Mouse (Mus musculus) limb, embryonic 15.5 days (tissue): Measurements from ENCODE around the gene Slc6a12. TPM values are rescaled to one million over a fixed set of nuclear protein-coding genes. Genes with fewer than 3 reads are reported as not detected.

Experiments
- ATAC-seq: fragments of 200-750 bp; cut with Nextera tagmentation; 2 replicates; pipeline ENCODE4 v1.8.0; 2017; ENCODE audit warnings: low read depth, moderate TSS enrichment; ENCODE audit not compliant: insufficient number of reproducible peaks, low FRiP score, low TSS enrichment
- H3K27ac ChIP-seq: fragments of 300-500 bp; sonication (generic); 2 replicates; pipeline ENCODE4 v1.5.1; 2015; ENCODE audit warnings: moderate library complexity, mild to moderate bottlenecking, inconsistent platforms
- H3K27me3 ChIP-seq: fragments of 300-500 bp; sonication (generic); 2 replicates; pipeline ENCODE4 v1.6.1; 2015; ENCODE audit warnings: inconsistent platforms
- H3K36me3 ChIP-seq: fragments of 300-500 bp; sonication (generic); 2 replicates; pipeline ENCODE4 v1.6.1; 2015; ENCODE audit warnings: inconsistent platforms
- H3K4me1 ChIP-seq: fragments of 300-500 bp; sonication (generic); 2 replicates; pipeline ENCODE4 v1.6.1; 2015; ENCODE audit warnings: inconsistent platforms
- H3K4me2 ChIP-seq: fragments of 300-500 bp; sonication (generic); 2 replicates; pipeline ENCODE4 v1.6.1; 2015; ENCODE audit warnings: mild to moderate bottlenecking, inconsistent platforms
- H3K4me3 ChIP-seq: fragments of 300-500 bp; sonication (generic); 2 replicates; pipeline ENCODE4 v1.5.1; 2015; ENCODE audit warnings: mild to moderate bottlenecking, inconsistent platforms
- H3K9ac ChIP-seq: fragments of 300-500 bp; sonication (generic); 2 replicates; pipeline ENCODE4 v1.6.1; 2015; ENCODE audit warnings: inconsistent platforms
- H3K9me3 ChIP-seq: fragments of 300-500 bp; sonication (generic); 2 replicates; pipeline ENCODE4 v1.6.1; 2016; ENCODE audit warnings: inconsistent platforms
- whole genome bisulfite sequencing: fragments of 180-500 bp; shearing (Covaris S2); methylation state at CpG from one replicate; pipeline ENCODE4 v1.1.7; 2015; 5-methylcytosine and 5-hydroxymethylcytosine counted together
- polyA plus RNA-seq: library from polyadenylated mRNA; unstranded; fragments of >200 nt; fragmentation: Nextera tagmentation; extraction: Ambion mirVana; gene quantifications from 2 replicates; pipeline ENCODE4 v1.2.1, GENCODE M21; 2015

Slc6a12 gene
- polyA plus RNA-seq, 1 experiment from 2014 or later = 0.28 TPM

- H3K36me3 ChIP-seq = no peaks in the 10 kb centered on the region
- H3K9me3 ChIP-seq = no peaks in the 10 kb centered on the region
- H3K27ac ChIP-seq = no peak overlapping the region
- no peaks in the 10 kb centered on the region for H3K27me3 ChIP-seq
- H3K4me2 ChIP-seq = no peak overlapping the region
- WGBS = 66% methylated on average over 9 of the region's 9 CpGs
- H3K4me3 ChIP-seq = no peak overlapping the region
- H3K4me1 ChIP-seq = peaks cover 21% of the 10 kb centered on the region
- 0 out of 2 replicates have a peak, but pooled peaks have one; percentile 22 for ATAC-seq
- no peak overlapping the region for H3K9ac ChIP-seq
Observed at GRCm38 (mm10) chr6:121325740-121326139, 17.1 kb upstream of the Slc6a12 start.

GRCm38 (mm10) chr6:121326486-121327069, 16.3 kb upstream of the Slc6a12 start:
- H3K4me3 ChIP-seq = no peak overlapping the region
- no peak for ATAC-seq
- no peaks in the 10 kb centered on the region for H3K27me3 ChIP-seq
- H3K9me3 ChIP-seq = no peaks in the 10 kb centered on the region
- peaks cover 21% of the 10 kb centered on the region for H3K4me1 ChIP-seq
- H3K36me3 ChIP-seq = no peaks in the 10 kb centered on the region
- no peak overlapping the region for H3K9ac ChIP-seq
- no peak overlapping the region for H3K4me2 ChIP-seq
- 36% methylated on average over 10 of the region's 10 CpGs for WGBS
- H3K27ac ChIP-seq = no peak overlapping the region

- no peak overlapping the region for H3K9ac ChIP-seq
- ATAC-seq = no peak
- WGBS = 55% methylated on average over 9 of the region's 9 CpGs
- no peak overlapping the region for H3K4me3 ChIP-seq
- no peaks in the 10 kb centered on the region for H3K36me3 ChIP-seq
- no peak overlapping the region for H3K27ac ChIP-seq
- H3K27me3 ChIP-seq = no peaks in the 10 kb centered on the region
- peaks cover 21% of the 10 kb centered on the region for H3K4me1 ChIP-seq
- no peak overlapping the region for H3K4me2 ChIP-seq
- no peaks in the 10 kb centered on the region for H3K9me3 ChIP-seq
Observed at GRCm38 (mm10) chr6:121328417-121328884, 14.4 kb upstream of the Slc6a12 start.

- H3K9ac ChIP-seq = no peak overlapping the region
- no peak overlapping the region for H3K27ac ChIP-seq
- no peak for ATAC-seq
- no peaks in the 10 kb centered on the region for H3K27me3 ChIP-seq
- no peak overlapping the region for H3K4me2 ChIP-seq
- peaks cover 21% of the 10 kb centered on the region for H3K4me1 ChIP-seq
- H3K4me3 ChIP-seq = no peak overlapping the region
- 18% methylated on average over 10 of the region's 10 CpGs for WGBS
- H3K9me3 ChIP-seq = no peaks in the 10 kb centered on the region
- H3K36me3 ChIP-seq = no peaks in the 10 kb centered on the region
Observed at GRCm38 (mm10) chr6:121329848-121330508, 12.9 kb upstream of the Slc6a12 start.

GRCm38 (mm10) chr6:121335841-121336240, 7.0 kb upstream of the Slc6a12 start:
- Histone ChIP-seq H3K4me3 (no peak overlapping the region), H3K27me3 (no peaks in the 10 kb centered on the region), H3K4me1 (no peaks in the 10 kb centered on the region), H3K9me3 (no peaks in the 10 kb centered on the region), H3K9ac (no peak overlapping the region), H3K4me2 (no peak overlapping the region), H3K36me3 (no peaks in the 10 kb centered on the region), H3K27ac (no peak overlapping the region)
- ATAC-seq = no peak
- 85% methylated on average over 9 of the region's 9 CpGs for WGBS

GRCm38 (mm10) chr6:121336558-121336957, 6.3 kb upstream of the Slc6a12 start:
- Histone ChIP-seq H3K4me2 (no peak overlapping the region), H3K9ac (no peak overlapping the region), H3K27me3 (no peaks in the 10 kb centered on the region), H3K36me3 (no peaks in the 10 kb centered on the region), H3K4me1 (no peaks in the 10 kb centered on the region), H3K27ac (no peak overlapping the region), H3K4me3 (no peak overlapping the region), H3K9me3 (no peaks in the 10 kb centered on the region)
- 66% methylated on average over 8 of the region's 8 CpGs for WGBS
- no peak for ATAC-seq

GRCm38 (mm10) chr6:121337229-121337628, 5.6 kb upstream of the Slc6a12 start:
- Histone ChIP-seq H3K36me3 (no peaks in the 10 kb centered on the region), H3K27ac (no peak overlapping the region), H3K27me3 (no peaks in the 10 kb centered on the region), H3K4me3 (no peak overlapping the region), H3K9me3 (no peaks in the 10 kb centered on the region), H3K9ac (no peak overlapping the region), H3K4me2 (no peak overlapping the region), H3K4me1 (no peaks in the 10 kb centered on the region)
- ATAC-seq = no peak
- WGBS = 94% methylated on average over 9 of the region's 9 CpGs

- no peak overlapping the region for H3K4me3 ChIP-seq
- H3K27ac ChIP-seq = no peak overlapping the region
- no peak overlapping the region for H3K4me2 ChIP-seq
- 24% methylated on average over 3 of the region's 3 CpGs for WGBS
- no peaks in the 10 kb centered on the region for H3K27me3 ChIP-seq
- no peaks in the 10 kb centered on the region for H3K4me1 ChIP-seq
- no peaks in the 10 kb centered on the region for H3K9me3 ChIP-seq
- ATAC-seq = no peak
- no peak overlapping the region for H3K9ac ChIP-seq
- no peaks in the 10 kb centered on the region for H3K36me3 ChIP-seq
Observed at GRCm38 (mm10) chr6:121337770-121338518, 4.9 kb upstream of the Slc6a12 start.

GRCm38 (mm10) chr6:121338519-121338896, 4.4 kb upstream of the Slc6a12 start:
- no peak for ATAC-seq
- H3K36me3 ChIP-seq = no peaks in the 10 kb centered on the region
- no peaks in the 10 kb centered on the region for H3K27me3 ChIP-seq
- H3K4me2 ChIP-seq = no peak overlapping the region
- H3K27ac ChIP-seq = no peak overlapping the region
- no peak overlapping the region for H3K9ac ChIP-seq
- no peaks in the 10 kb centered on the region for H3K9me3 ChIP-seq
- WGBS = 38% methylated on average over 4 of the region's 4 CpGs
- no peaks in the 10 kb centered on the region for H3K4me1 ChIP-seq
- H3K4me3 ChIP-seq = no peak overlapping the region

GRCm38 (mm10) chr6:121341650-121342049, 1.2 kb upstream of the Slc6a12 start:
- H3K4me2 ChIP-seq = no peak overlapping the region
- no peaks in the 10 kb centered on the region for H3K9me3 ChIP-seq
- H3K4me1 ChIP-seq = no peaks in the 10 kb centered on the region
- 83% methylated on average over 6 of the region's 6 CpGs for WGBS
- H3K9ac ChIP-seq = no peak overlapping the region
- H3K27ac ChIP-seq = no peak overlapping the region
- no peaks in the 10 kb centered on the region for H3K36me3 ChIP-seq
- H3K27me3 ChIP-seq = no peaks in the 10 kb centered on the region
- no peak for ATAC-seq
- no peak overlapping the region for H3K4me3 ChIP-seq

GRCm38 (mm10) chr6:121343771-121344123, 871 bp downstream of the Slc6a12 start:
- H3K4me2 ChIP-seq = no peak overlapping the region
- no peaks in the 10 kb centered on the region for H3K9me3 ChIP-seq
- H3K36me3 ChIP-seq = no peaks in the 10 kb centered on the region
- no peaks in the 10 kb centered on the region for H3K4me1 ChIP-seq
- no peak overlapping the region for H3K4me3 ChIP-seq
- no peaks in the 10 kb centered on the region for H3K27me3 ChIP-seq
- H3K9ac ChIP-seq = no peak overlapping the region
- ATAC-seq = no peak
- no peak overlapping the region for H3K27ac ChIP-seq
- WGBS = 69% methylated on average over 6 of the region's 6 CpGs

- H3K9ac ChIP-seq = no peak overlapping the region
- H3K4me3 ChIP-seq = no peak overlapping the region
- WGBS = 42% methylated on average over 5 of the region's 5 CpGs
- no peak overlapping the region for H3K27ac ChIP-seq
- no peaks in the 10 kb centered on the region for H3K36me3 ChIP-seq
- no peaks in the 10 kb centered on the region for H3K27me3 ChIP-seq
- H3K4me1 ChIP-seq = no peaks in the 10 kb centered on the region
- no peaks in the 10 kb centered on the region for H3K9me3 ChIP-seq
- no peak for ATAC-seq
- H3K4me2 ChIP-seq = no peak overlapping the region
Observed at GRCm38 (mm10) chr6:121344329-121344728, 1.5 kb downstream of the Slc6a12 start.
